Mouse (Mus musculus): ENCODE measurements at regions not wholly inside any gene's neighbourhood (a gene's known extent, or its start where the extent isn't known, plus 50 kb on each side); places are given as distances from the start of the nearest gene placed in this dataset.

GRCm38 (mm10) chr10:99320797-99321196 is 57.8 kb downstream of the Dusp6 start:
- no peak overlapping the region for H3K4me2 ChIP-seq
- H3K4me3 ChIP-seq (ENCODE audit: low read depth, low read length): no peak overlapping the region
- DNase-seq (ENCODE audit: low spot score): no peak
- H3K9me3 ChIP-seq (ENCODE audit: control insufficient read depth, low read length): no peaks in the 10 kb centered on the region
- ATAC-seq (replicated peaks; ENCODE audit: low FRiP score): no peak
- H3K9ac ChIP-seq (ENCODE audit: low read depth, low read length): no peak overlapping the region
- no peak overlapping the region for H3K27ac ChIP-seq (ENCODE audit: low read depth, low read length)
- no peaks in the 10 kb centered on the region for H3K4me1 ChIP-seq (replicated peaks; ENCODE audit: control insufficient read depth, insufficient read depth, low read length)
- 83% methylated on average over 8 of the region's 8 CpGs for WGBS
- H3K36me3 ChIP-seq (ENCODE audit: control insufficient read depth, insufficient read depth, low read length): no peaks in the 10 kb centered on the region
- H3K27me3 ChIP-seq (replicated peaks; ENCODE audit: control insufficient read depth, insufficient read depth, low read length): no peaks in the 10 kb centered on the region

GRCm38 (mm10) chr10:99323358-99323757 is 60.3 kb downstream of the Dusp6 start:
- Histone ChIP-seq H3K4me3 (ENCODE audit: low read depth, low read length) (no peak overlapping the region), H3K36me3 (ENCODE audit: control insufficient read depth, insufficient read depth, low read length) (no peaks in the 10 kb centered on the region), H3K4me1 (replicated peaks; ENCODE audit: control insufficient read depth, insufficient read depth, low read length) (no peaks in the 10 kb centered on the region), H3K27me3 (replicated peaks; ENCODE audit: control insufficient read depth, insufficient read depth, low read length) (no peaks in the 10 kb centered on the region), H3K27ac (ENCODE audit: low read depth, low read length) (no peak overlapping the region), H3K9me3 (ENCODE audit: control insufficient read depth, low read length) (no peaks in the 10 kb centered on the region), H3K4me2 (no peak overlapping the region), H3K9ac (ENCODE audit: low read depth, low read length) (no peak overlapping the region)
- WGBS: 76% methylated on average over 8 of the region's 8 CpGs
- ATAC-seq (replicated peaks; ENCODE audit: low FRiP score): no peak
- no peak for DNase-seq (ENCODE audit: low spot score)

- Histone ChIP-seq H3K36me3 (ENCODE audit: control insufficient read depth, insufficient read depth, low read length) (no peaks in the 10 kb centered on the region), H3K4me2 (no peak overlapping the region)
- WGBS: 86% methylated on average over 2 of the region's 2 CpGs
Measured at GRCm38 (mm10) chr10:99327501-99327900, 64.5 kb downstream of the Dusp6 start.

DNA sequence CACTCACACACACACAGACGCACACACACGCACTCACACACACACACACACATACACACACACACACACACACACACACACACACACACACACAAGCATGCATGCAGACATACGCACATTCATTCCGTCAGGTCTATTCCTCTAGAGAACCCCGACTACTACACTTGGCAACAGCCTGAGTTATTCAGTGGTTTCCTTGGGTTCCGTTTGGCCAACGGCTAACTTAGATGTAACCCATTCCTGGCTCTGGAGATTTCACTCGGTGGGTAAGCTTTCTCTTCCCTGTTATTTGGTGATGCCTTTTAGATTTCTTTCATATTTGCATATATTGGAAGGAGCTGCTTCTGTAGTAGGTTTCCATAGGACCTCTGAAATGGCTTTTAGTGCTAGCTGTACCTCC is 65.5 kb downstream of the Dusp6 start:
- no peaks in the 10 kb centered on the region for H3K9me3 ChIP-seq (ENCODE audit: control insufficient read depth, low read length)
- no peaks in the 10 kb centered on the region for H3K4me1 ChIP-seq (replicated peaks; ENCODE audit: control insufficient read depth, insufficient read depth, low read length)
- H3K4me3 ChIP-seq (ENCODE audit: low read depth, low read length): no peak overlapping the region
- DNase-seq (ENCODE audit: low spot score): no peak
- H3K4me2 ChIP-seq: no peak overlapping the region
- H3K9ac ChIP-seq (ENCODE audit: low read depth, low read length): no peak overlapping the region
- WGBS: 87% methylated on average over 8 of the region's 8 CpGs
- ATAC-seq (replicated peaks; ENCODE audit: low FRiP score): no peak
- no peaks in the 10 kb centered on the region for H3K27me3 ChIP-seq (replicated peaks; ENCODE audit: control insufficient read depth, insufficient read depth, low read length)
- no peaks in the 10 kb centered on the region for H3K36me3 ChIP-seq (ENCODE audit: control insufficient read depth, insufficient read depth, low read length)
- H3K27ac ChIP-seq (ENCODE audit: low read depth, low read length): no peak overlapping the region

More at GRCm38 (mm10) chr10:99327501-99327900, 64.5 kb downstream of the Dusp6 start:
- Histone ChIP-seq H3K9ac (ENCODE audit: low read depth, low read length) (no peak overlapping the region), H3K27me3 (replicated peaks; ENCODE audit: control insufficient read depth, insufficient read depth, low read length) (no peaks in the 10 kb centered on the region), H3K4me3 (ENCODE audit: low read depth, low read length) (no peak overlapping the region), H3K9me3 (ENCODE audit: control insufficient read depth, low read length) (no peaks in the 10 kb centered on the region), H3K27ac (ENCODE audit: low read depth, low read length) (no peak overlapping the region), H3K4me1 (replicated peaks; ENCODE audit: control insufficient read depth, insufficient read depth, low read length) (no peaks in the 10 kb centered on the region)
- DNase-seq (ENCODE audit: low spot score) (no peak), ATAC-seq (replicated peaks; ENCODE audit: low FRiP score) (no peak)

DNA sequence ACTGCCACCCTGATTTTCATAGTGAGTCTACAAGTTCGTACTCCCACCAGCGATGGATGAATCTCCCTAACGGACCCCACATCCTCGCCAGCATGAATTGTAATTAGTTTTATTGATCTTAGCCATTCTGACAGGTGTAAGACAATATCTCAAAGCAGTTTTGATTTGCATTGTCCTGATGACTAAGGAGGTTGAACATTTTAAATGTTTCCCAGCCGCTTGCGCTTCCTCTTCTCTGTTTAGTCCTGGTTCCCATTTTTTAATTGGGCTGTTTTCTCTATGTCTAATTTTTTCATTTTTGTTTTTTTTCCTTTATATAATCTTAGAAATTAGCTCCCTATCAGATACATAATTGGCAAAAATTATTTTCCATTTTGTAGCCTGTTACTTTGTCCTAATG is 66.4 kb downstream of the Dusp6 start:
- Histone ChIP-seq H3K36me3 (ENCODE audit: control insufficient read depth, insufficient read depth, low read length) (no peaks in the 10 kb centered on the region), H3K27ac (ENCODE audit: low read depth, low read length) (no peak overlapping the region), H3K27me3 (replicated peaks; ENCODE audit: control insufficient read depth, insufficient read depth, low read length) (no peaks in the 10 kb centered on the region), H3K9ac (ENCODE audit: low read depth, low read length) (no peak overlapping the region), H3K9me3 (ENCODE audit: control insufficient read depth, low read length) (no peaks in the 10 kb centered on the region), H3K4me2 (no peak overlapping the region), H3K4me3 (ENCODE audit: low read depth, low read length) (no peak overlapping the region), H3K4me1 (replicated peaks; ENCODE audit: control insufficient read depth, insufficient read depth, low read length) (no peaks in the 10 kb centered on the region)
- ATAC-seq (replicated peaks; ENCODE audit: low FRiP score) (no peak), DNase-seq (ENCODE audit: low spot score) (no peak)
- WGBS: 85% methylated on average over 6 of the region's 6 CpGs

DNA sequence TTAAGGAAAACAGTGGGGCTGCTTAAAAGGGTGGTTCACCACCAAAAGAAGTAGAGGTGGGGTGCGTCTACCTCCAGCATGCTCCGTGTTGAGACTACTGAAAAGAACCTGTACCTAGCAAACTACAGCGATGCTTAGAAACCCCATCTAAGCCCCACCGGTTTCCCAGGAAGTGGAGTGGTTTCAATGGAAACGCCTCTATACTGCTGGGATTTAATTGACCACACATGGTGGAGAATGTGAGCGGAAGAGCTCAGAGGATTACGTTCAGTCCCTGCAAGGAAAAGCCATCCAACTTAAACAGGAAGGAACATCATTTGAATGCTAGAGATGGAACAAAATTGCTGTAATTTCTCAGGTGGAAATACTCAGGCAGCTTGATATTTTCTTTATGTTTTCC is 67.5 kb downstream of the Dusp6 start:
- Histone ChIP-seq H3K4me3 (ENCODE audit: low read depth, low read length) (no peak overlapping the region), H3K4me2 (no peak overlapping the region), H3K27ac (ENCODE audit: low read depth, low read length) (no peak overlapping the region), H3K27me3 (replicated peaks; ENCODE audit: control insufficient read depth, insufficient read depth, low read length) (no peaks in the 10 kb centered on the region), H3K36me3 (ENCODE audit: control insufficient read depth, insufficient read depth, low read length) (no peaks in the 10 kb centered on the region), H3K9ac (ENCODE audit: low read depth, low read length) (no peak overlapping the region), H3K9me3 (ENCODE audit: control insufficient read depth, low read length) (no peaks in the 10 kb centered on the region), H3K4me1 (replicated peaks; ENCODE audit: control insufficient read depth, insufficient read depth, low read length) (no peaks in the 10 kb centered on the region)
- no peak for DNase-seq (ENCODE audit: low spot score)
- 60% methylated on average over 7 of the region's 7 CpGs for WGBS
- ATAC-seq (replicated peaks; ENCODE audit: low FRiP score): no peak

- Histone ChIP-seq H3K4me1 (replicated peaks; ENCODE audit: control insufficient read depth, insufficient read depth, low read length) (no peaks in the 10 kb centered on the region), H3K9me3 (ENCODE audit: control insufficient read depth, low read length) (no peaks in the 10 kb centered on the region), H3K4me2 (no peak overlapping the region), H3K4me3 (ENCODE audit: low read depth, low read length) (no peak overlapping the region), H3K36me3 (ENCODE audit: control insufficient read depth, insufficient read depth, low read length) (no peaks in the 10 kb centered on the region), H3K27me3 (replicated peaks; ENCODE audit: control insufficient read depth, insufficient read depth, low read length) (no peaks in the 10 kb centered on the region), H3K27ac (ENCODE audit: low read depth, low read length) (no peak overlapping the region), H3K9ac (ENCODE audit: low read depth, low read length) (no peak overlapping the region)
- DNase-seq (ENCODE audit: low spot score): no peak
- ATAC-seq (replicated peaks; ENCODE audit: low FRiP score): no peak
- 91% methylated on average over 12 of the region's 12 CpGs for WGBS
Measured at GRCm38 (mm10) chr10:99331876-99332275, 68.8 kb downstream of the Dusp6 start.

DNA sequence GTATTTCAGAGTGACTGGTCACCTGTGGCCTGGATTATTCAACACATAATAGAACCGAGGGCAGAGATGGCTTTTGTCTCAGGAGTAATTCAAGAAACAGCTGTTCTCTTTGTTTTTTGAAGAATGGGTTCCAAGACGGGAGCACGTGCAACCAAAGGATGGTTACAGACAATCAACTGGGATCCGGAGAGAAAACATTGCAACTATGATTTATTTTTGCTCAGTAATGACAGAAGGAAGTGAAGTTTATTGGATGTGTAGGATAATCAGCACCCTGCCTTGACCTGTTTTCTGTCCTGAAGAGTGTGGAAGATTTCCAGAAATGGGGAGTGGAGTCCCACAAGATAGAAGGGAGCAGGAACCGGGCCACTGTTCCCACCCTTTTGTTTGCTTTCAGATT is 70.8 kb downstream of the Dusp6 start:
- no peak overlapping the region for H3K27ac ChIP-seq (ENCODE audit: low read depth, low read length)
- no peak overlapping the region for H3K4me2 ChIP-seq
- H3K9ac ChIP-seq (ENCODE audit: low read depth, low read length): no peak overlapping the region
- DNase-seq (ENCODE audit: low spot score): no peak
- WGBS: 79% methylated on average over 5 of the region's 5 CpGs
- no peak overlapping the region for H3K4me3 ChIP-seq (ENCODE audit: low read depth, low read length)
- no peaks in the 10 kb centered on the region; the same call in 1 of the 2 replicates for H3K9me3 ChIP-seq (ENCODE audit: control insufficient read depth, low read length)
- H3K4me1 ChIP-seq (replicated peaks; ENCODE audit: control insufficient read depth, insufficient read depth, low read length): no peaks in the 10 kb centered on the region
- H3K27me3 ChIP-seq (replicated peaks; ENCODE audit: control insufficient read depth, insufficient read depth, low read length): no peaks in the 10 kb centered on the region
- no peak for ATAC-seq (replicated peaks; ENCODE audit: low FRiP score)
- H3K36me3 ChIP-seq (ENCODE audit: control insufficient read depth, insufficient read depth, low read length): no peaks in the 10 kb centered on the region

DNA sequence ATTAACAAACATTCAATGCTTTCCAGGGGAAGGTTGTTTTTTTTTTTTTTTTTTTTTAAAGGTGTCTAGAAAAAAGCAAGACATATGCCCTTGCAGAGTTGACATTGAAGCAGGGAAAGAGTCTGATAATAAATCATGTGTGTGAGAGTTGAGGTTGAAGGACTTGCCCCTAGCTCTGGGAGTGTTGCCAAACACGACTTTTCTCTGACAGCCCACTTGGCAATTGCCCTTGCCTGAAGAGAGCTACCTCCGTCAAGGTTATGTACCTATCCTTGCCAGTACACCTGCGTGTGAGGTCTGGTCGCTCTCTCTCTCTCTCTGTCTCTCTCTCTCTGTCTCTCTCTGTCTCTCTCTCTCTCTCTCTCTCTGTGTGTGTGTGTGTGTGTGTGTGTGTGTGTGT is 73.1 kb downstream of the Dusp6 start:
- ATAC-seq (replicated peaks; ENCODE audit: low FRiP score): no peak
- H3K4me3 ChIP-seq (ENCODE audit: low read depth, low read length): no peak overlapping the region
- H3K36me3 ChIP-seq (ENCODE audit: control insufficient read depth, insufficient read depth, low read length): no peaks in the 10 kb centered on the region
- no peak overlapping the region for H3K27ac ChIP-seq (ENCODE audit: low read depth, low read length)
- no peaks in the 10 kb centered on the region for H3K27me3 ChIP-seq (replicated peaks; ENCODE audit: control insufficient read depth, insufficient read depth, low read length)
- H3K9ac ChIP-seq (ENCODE audit: low read depth, low read length): no peak overlapping the region
- no peaks in the 10 kb centered on the region for H3K4me1 ChIP-seq (replicated peaks; ENCODE audit: control insufficient read depth, insufficient read depth, low read length)
- no peak overlapping the region for H3K4me2 ChIP-seq
- 68% methylated on average over 4 of the region's 4 CpGs for WGBS
- H3K9me3 ChIP-seq (ENCODE audit: control insufficient read depth, low read length): no peaks in the 10 kb centered on the region; the same call in 1 of the 2 replicates
- DNase-seq (ENCODE audit: low spot score): no peak

Measured in liver, embryonic 11.5 days (tissue).